Mouse (Mus musculus): ENCODE measurements at regions not wholly inside any gene's neighbourhood (a gene's known extent, or its start where the extent isn't known, plus 50 kb on each side); places are given as distances from the start of the nearest gene placed in this dataset.
A peak's percentile ranks its signal among the peaks of the same experiment; 100 is the strongest.

- DNase-seq (ENCODE audit: low read depth, low spot score), result no peak
Observed at GRCm38 (mm10) chr3:42286471-42286870, 544.1 kb downstream of the D3Ertd751e start.

GRCm38 (mm10) chr3:42312424-42312823 is 570.0 kb downstream of the D3Ertd751e start:
- DNase-seq (ENCODE audit: low read depth, low spot score), result no peak

- DNase-seq (ENCODE audit: low read depth, low spot score), result no peak
Observed at GRCm38 (mm10) chr3:42327708-42328107, 585.3 kb downstream of the D3Ertd751e start.

- no peak for DNase-seq (ENCODE audit: low read depth, low spot score)
Observed at GRCm38 (mm10) chr3:42342806-42343205, 600.4 kb downstream of the D3Ertd751e start.

GRCm38 (mm10) chr3:42376785-42377184 is 634.4 kb downstream of the D3Ertd751e start:
- no peak for DNase-seq (ENCODE audit: low read depth, low spot score)

- no peak for DNase-seq (ENCODE audit: low read depth, low spot score)
Observed at GRCm38 (mm10) chr3:42382151-42382550, 639.7 kb downstream of the D3Ertd751e start.

- no peak for DNase-seq (ENCODE audit: low read depth, low spot score)
Observed at GRCm38 (mm10) chr3:42402716-42403115, 660.3 kb downstream of the D3Ertd751e start.

- DNase-seq (ENCODE audit: low read depth, low spot score), result no peak
Observed at GRCm38 (mm10) chr3:42408958-42409633, 666.7 kb downstream of the D3Ertd751e start.

GRCm38 (mm10) chr3:42427363-42427762 is 685.0 kb downstream of the D3Ertd751e start:
- peak; percentile 1 for DNase-seq (ENCODE audit: low read depth, low spot score)

- DNase-seq (ENCODE audit: low read depth, low spot score), result no peak
Observed at GRCm38 (mm10) chr3:42449575-42449974, 707.2 kb downstream of the D3Ertd751e start.

- no peak for DNase-seq (ENCODE audit: low read depth, low spot score)
Observed at GRCm38 (mm10) chr3:42464353-42464752, 721.9 kb downstream of the D3Ertd751e start.

- DNase-seq (ENCODE audit: low read depth, low spot score), result no peak
Observed at GRCm38 (mm10) chr3:42467125-42467524, 724.7 kb downstream of the D3Ertd751e start.

- no peak for DNase-seq (ENCODE audit: low read depth, low spot score)
Observed at GRCm38 (mm10) chr3:42514922-42515593, 772.6 kb downstream of the D3Ertd751e start.

GRCm38 (mm10) chr3:42516286-42516685 is 773.9 kb downstream of the D3Ertd751e start:
- no peak for DNase-seq (ENCODE audit: low read depth, low spot score)

- DNase-seq (ENCODE audit: low read depth, low spot score), result no peak
Observed at GRCm38 (mm10) chr3:42531397-42531796, 789.0 kb downstream of the D3Ertd751e start.

GRCm38 (mm10) chr3:42566731-42567130 is 824.3 kb downstream of the D3Ertd751e start:
- DNase-seq (ENCODE audit: low read depth, low spot score), result no peak

- no peak for DNase-seq (ENCODE audit: low read depth, low spot score)
Observed at GRCm38 (mm10) chr3:42570364-42571024, 828.1 kb downstream of the D3Ertd751e start.

- no peak for DNase-seq (ENCODE audit: low read depth, low spot score)
Observed at GRCm38 (mm10) chr3:42571877-42572459, 829.6 kb downstream of the D3Ertd751e start.

- peak; percentile 1 for DNase-seq (ENCODE audit: low read depth, low spot score)
Observed at GRCm38 (mm10) chr3:42573155-42573554, 830.7 kb downstream of the D3Ertd751e start.

- DNase-seq (ENCODE audit: low read depth, low spot score), result no peak
Observed at GRCm38 (mm10) chr3:42582311-42582710, 839.9 kb downstream of the D3Ertd751e start.

- no peak for DNase-seq (ENCODE audit: low read depth, low spot score)
Observed at GRCm38 (mm10) chr3:42587296-42587932, 845.0 kb downstream of the D3Ertd751e start.

GRCm38 (mm10) chr3:42589516-42589915 is 847.1 kb downstream of the D3Ertd751e start:
- no peak for DNase-seq (ENCODE audit: low read depth, low spot score)
